Mouse (Mus musculus): Measurements from ENCODE around the gene Vgll1. TPM values are rescaled to one million over a fixed set of nuclear protein-coding genes. Genes with fewer than 3 reads are reported as not detected.

Vgll1 gene
- not detected for polyA plus RNA-seq (2014; fragmentation: Illumina TruSeq; extraction: RNeasy Lipid Tissue Mini Kit (QIAGEN cat#74804); ENCODE audit: low replicate concordance)

DNA sequence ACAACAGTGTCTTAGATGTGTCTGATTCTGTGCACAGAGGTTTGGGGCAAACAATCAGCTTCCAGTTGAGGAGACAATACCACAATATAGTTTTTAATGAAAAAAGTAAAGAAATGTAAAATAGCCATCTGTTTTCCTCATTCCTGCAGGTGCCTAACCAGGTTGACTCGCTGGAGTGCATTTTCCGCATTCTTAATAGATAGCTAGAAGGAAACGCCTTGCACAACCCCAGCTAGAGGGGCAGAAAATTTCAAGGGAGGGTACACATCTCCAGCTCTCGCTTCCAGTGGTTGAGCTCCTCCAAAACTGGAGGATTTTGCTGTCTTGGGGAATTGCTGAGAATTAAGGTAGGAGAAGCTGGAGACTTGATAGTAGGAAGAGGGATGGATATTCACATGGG is at the start of gene Vgll1:
TSS of gene Vgll1 (plus strand) at position 301 of the 400 bp plus-strand sequence.

DNA sequence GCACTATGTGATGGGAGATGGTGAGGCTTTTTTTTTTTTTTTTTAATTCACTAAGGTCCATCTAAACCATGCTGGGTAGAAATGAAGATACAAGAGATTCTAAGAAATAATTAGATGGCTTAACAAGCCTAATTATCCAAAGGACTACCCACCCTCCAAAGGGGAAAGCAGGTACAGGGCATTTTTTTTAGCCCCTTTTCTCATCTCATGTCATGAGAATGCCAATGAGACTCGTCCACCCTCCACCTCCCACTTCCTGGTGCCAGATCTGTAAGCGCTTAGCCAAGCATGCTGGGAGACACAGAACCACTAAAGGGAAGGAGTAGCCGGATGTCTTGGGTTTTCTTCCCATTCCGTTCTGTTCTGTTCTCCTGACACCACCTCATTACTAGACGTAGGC is 45.1 kb upstream of the Vgll1 start, which contains the start of gene Brs3:
TSS of gene Brs3 (plus strand) at position 301 of the 400 bp plus-strand sequence.

DNA sequence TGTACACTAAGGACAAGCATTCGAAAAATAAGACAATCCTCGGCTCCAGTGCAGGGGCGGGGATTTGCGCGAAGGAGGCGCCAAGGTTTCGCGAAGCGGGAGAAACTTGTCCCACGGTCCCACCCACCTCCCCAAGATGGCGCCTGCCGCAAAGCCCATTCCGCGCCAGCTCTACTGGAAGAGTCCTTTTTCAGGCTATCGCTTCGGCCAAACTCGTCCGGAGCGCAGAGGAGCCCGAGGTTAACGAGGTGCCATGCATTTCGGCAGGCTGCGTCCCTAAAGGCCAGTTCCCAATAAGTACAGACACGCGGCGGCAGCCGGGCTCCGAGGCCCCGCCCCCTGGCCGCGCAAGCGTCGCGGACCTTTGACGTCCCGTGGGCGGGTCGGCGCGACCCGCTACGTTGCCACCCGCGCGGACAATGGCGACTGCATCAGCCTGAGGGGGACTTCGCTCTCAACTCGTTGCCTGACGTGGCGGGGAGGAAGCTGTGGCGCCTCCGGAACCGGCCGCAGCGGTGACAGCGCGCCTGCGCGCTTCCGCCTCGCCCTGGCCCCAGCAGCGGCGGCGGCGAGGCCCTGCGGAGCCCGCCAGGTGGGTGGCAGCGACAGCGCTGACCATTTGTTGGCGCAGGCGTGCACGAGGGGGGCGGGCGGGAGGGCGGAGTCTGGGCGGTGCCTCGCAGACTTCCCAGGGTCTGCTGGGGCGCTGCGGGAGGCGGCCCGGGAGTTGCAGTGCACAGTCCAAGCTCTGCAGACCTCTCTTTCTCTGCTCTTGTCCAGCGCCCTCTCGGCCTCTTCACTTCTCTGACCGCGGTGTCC is 34.5 kb upstream of the Vgll1 start, which contains the start of gene Htatsf1:
TSS of gene Htatsf1 (plus strand) at position 410 of the 819 bp plus-strand sequence.

Other genes starting within 250 kb of the Vgll1 start
- gene Adgrg4, start 217.9 kb upstream of the Vgll1 start, polyA plus RNA-seq (2014; fragmentation: Illumina TruSeq; extraction: RNeasy Lipid Tissue Mini Kit (QIAGEN cat#74804); ENCODE audit: low replicate concordance), result 15.8 TPM
- gene Brs3, start 45.0 kb upstream of the Vgll1 start, polyA plus RNA-seq (2014; fragmentation: Illumina TruSeq; extraction: RNeasy Lipid Tissue Mini Kit (QIAGEN cat#74804); ENCODE audit: low replicate concordance), result not detected
- 78.8 TPM for gene Htatsf1, start 34.5 kb upstream of the Vgll1 start, polyA plus RNA-seq (2014; fragmentation: Illumina TruSeq; extraction: RNeasy Lipid Tissue Mini Kit (QIAGEN cat#74804); ENCODE audit: low replicate concordance)
- gene Cd40lg, start 124.0 kb downstream of the Vgll1 start, polyA plus RNA-seq (2014; fragmentation: Illumina TruSeq; extraction: RNeasy Lipid Tissue Mini Kit (QIAGEN cat#74804); ENCODE audit: low replicate concordance), result 0.48 TPM

Measured in small intestine, adult 10 weeks (tissue).